Mouse (Mus musculus): ENCODE data around the gene Actb. TPM values are rescaled to one million over a fixed set of nuclear protein-coding genes. Genes with fewer than 3 reads are reported as not detected.

Actb gene
- polyA plus RNA-seq, 1 experiment from 2014 or later, result 12,389 TPM

DNA sequence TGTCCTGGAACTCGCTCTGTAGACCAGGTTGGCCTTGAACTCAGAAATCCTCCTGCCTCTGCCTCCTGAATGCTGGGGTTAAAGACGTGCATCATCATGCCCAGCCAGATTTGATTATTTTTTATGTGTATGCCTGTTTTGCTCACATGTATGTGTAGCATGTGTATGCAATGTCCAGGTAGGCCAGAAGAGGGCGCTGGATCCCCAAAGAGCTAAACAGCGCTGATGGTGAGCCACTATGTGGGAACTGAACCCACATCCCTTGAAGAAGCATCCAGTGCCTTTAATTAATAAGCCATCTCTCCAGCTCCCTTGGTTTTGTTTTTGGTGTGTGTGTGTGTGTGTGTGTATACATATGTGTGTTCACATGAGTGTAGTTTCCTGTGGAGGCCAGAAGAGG lies 50.1 kb downstream of the Actb start:
- Histone ChIP-seq H3K4me2 (no peak overlapping the region), H3K9me3 (peaks cover 5% of the 10 kb centered on the region; the same call in 1 of the 2 replicates), H3K4me3 (replicated peaks) (no peak overlapping the region), H3K4me1 (peaks cover 8% of the 10 kb centered on the region; the same call in 1 of the 2 replicates), H3K36me3 (replicated peaks) (no peaks in the 10 kb centered on the region), H3K27ac (no peak overlapping the region), H3K9ac (no peak overlapping the region), H3K27me3 (no peaks in the 10 kb centered on the region)
- WGBS, result 82% methylated on average over 4 of the region's 4 CpGs
- ATAC-seq (ENCODE audit: low FRiP score), result no peak

DNA sequence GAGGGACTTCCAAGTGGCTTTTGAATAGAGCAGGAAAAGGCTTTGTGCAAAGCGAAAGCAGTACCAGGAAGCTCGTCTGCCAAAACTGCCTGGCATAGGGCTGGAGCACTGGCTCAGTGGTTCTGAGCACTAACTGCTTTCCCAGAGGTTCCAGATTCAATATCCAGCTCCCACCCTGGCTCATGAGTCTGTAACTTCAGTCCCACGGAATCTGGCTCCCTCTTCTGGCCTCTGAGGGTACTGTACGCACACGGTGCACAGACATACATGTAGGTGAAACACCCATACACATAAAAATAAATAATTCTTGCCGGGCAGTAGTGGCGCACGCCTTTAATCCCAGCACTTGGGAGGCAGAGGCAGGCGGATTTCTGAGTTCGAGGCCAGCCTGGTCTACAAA lies 51.7 kb downstream of the Actb start:
- ATAC-seq (ENCODE audit: low FRiP score), result no peak
- no peaks in the 10 kb centered on the region for H3K36me3 ChIP-seq (replicated peaks)
- H3K27me3 ChIP-seq, result no peaks in the 10 kb centered on the region
- no peak overlapping the region for H3K27ac ChIP-seq
- peaks cover 8% of the 10 kb centered on the region; the same call in 1 of the 2 replicates for H3K4me1 ChIP-seq
- 77% methylated on average over 10 of the region's 10 CpGs for WGBS
- peaks cover 5% of the 10 kb centered on the region; the same call in 1 of the 2 replicates for H3K9me3 ChIP-seq
- H3K4me3 ChIP-seq (replicated peaks), result no peak overlapping the region
- H3K9ac ChIP-seq, result no peak overlapping the region
- H3K4me2 ChIP-seq, result no peak overlapping the region

DNA sequence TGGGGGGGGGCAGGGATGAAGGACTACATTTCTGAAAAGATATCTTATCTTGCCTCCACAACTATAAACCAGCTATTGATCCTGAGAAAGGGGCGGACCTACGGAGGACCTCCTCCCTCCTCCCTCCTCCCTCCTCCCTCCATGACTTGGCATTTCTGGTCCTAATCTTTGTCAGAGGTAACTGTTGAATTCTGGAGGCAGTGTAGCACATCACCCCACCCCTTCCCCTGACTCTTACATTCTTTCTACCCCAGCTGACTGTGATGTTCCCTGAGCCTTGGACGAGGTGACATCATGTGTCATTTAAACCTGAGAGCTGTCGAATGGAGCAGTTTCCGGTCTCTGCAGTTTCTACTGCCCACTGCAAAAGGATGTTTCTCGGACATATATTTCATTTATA lies 53.0 kb downstream of the Actb start:
- WGBS, result 91% methylated on average over 6 of the region's 6 CpGs
- H3K36me3 ChIP-seq (replicated peaks), result no peaks in the 10 kb centered on the region
- ATAC-seq (ENCODE audit: low FRiP score), result no peak
- peaks cover 8% of the 10 kb centered on the region; the same call in 1 of the 2 replicates for H3K4me1 ChIP-seq
- peaks cover 5% of the 10 kb centered on the region; the same call in 1 of the 2 replicates for H3K9me3 ChIP-seq
- no peaks in the 10 kb centered on the region for H3K27me3 ChIP-seq
- no peak overlapping the region for H3K9ac ChIP-seq
- no peak overlapping the region for H3K4me3 ChIP-seq (replicated peaks)
- H3K4me2 ChIP-seq, result no peak overlapping the region
- H3K27ac ChIP-seq, result no peak overlapping the region

Other genes with a start within 250 kb of the Actb start
- gene Slc29a4, start 214.2 kb downstream of the Actb start, polyA plus RNA-seq (2016; fragmentation: Nextera tagmentation; extraction: Ambion mirVana), result 43.4 and 44.9 TPM in 2 replicates
- gene Tnrc18, start 89.1 kb downstream of the Actb start, polyA plus RNA-seq (2016; fragmentation: Nextera tagmentation; extraction: Ambion mirVana), result 56.8 and 64.6 TPM in 2 replicates
- 24.0 and 24.6 TPM in 2 replicates for gene Fbxl18, start 11.3 kb downstream of the Actb start, polyA plus RNA-seq (2016; fragmentation: Nextera tagmentation; extraction: Ambion mirVana)
- gene Fscn1, start 53.6 kb upstream of the Actb start, polyA plus RNA-seq (2016; fragmentation: Nextera tagmentation; extraction: Ambion mirVana), result 665 and 748 TPM in 2 replicates
- gene Rnf216, start 206.2 kb upstream of the Actb start, polyA plus RNA-seq (2016; fragmentation: Nextera tagmentation; extraction: Ambion mirVana), result 52.3 and 54.8 TPM in 2 replicates
- 0.05 TPM in 1 of 2 replicates, not detected in the other for gene Olfr718-ps1, start 240.8 kb upstream of the Actb start, polyA plus RNA-seq (2016; fragmentation: Nextera tagmentation; extraction: Ambion mirVana)

All from forebrain, embryonic 12.5 days (tissue).